Mouse (Mus musculus) kidney, adult 2 months (tissue): Measurements from ENCODE around the gene Hdac11.

ENCODE experiments used
- CTCF ChIP-seq: fragments of 200-500 bp; conservative IDR thresholded peaks from 2 replicates; pipeline ENCODE4 v1.5.1; 2011; ENCODE audit warnings: low read depth, mild to moderate bottlenecking, control low read depth, low read length, moderate library complexity, mixed read lengths; ENCODE audit not compliant: insufficient read depth, insufficient read length
- POLR2A ChIP-seq: fragments of 200-500 bp; IDR thresholded peaks from one replicate; pipeline ENCODE4 v1.6.1; 2011; ENCODE audit warnings: low read depth, low read length, control low read depth

GRCm38 (mm10) chr6:91186161-91186931, 29.9 kb downstream of the Hdac11 start:
- no peak for TF ChIP-seq POLR2A
- TF ChIP-seq CTCF: peak; percentile 73
